Mouse (Mus musculus): ENCODE results near the gene Gm6793. TPM values are rescaled to one million over a fixed set of nuclear protein-coding genes. Genes with fewer than 3 reads are reported as not detected.

The Gm6793 gene
- 0.97 and 1.0 TPM in 2 replicates for polyA plus RNA-seq (2014; fragmentation: Nextera tagmentation; extraction: Ambion mirVana)

GRCm38 (mm10) chr8:112014936-112015335, at the start of gene Gm6793:
Gene Gm6793, minus strand, starts transcription at chr8:112015036.
- Histone ChIP-seq H3K4me1 (replicated peaks; ENCODE audit: control insufficient read depth, insufficient read depth, low read length) (peaks cover 8% of the 10 kb centered on the region; the same call in 1 of the 2 replicates), H3K9me3 (ENCODE audit: control insufficient read depth, low read length) (no peaks in the 10 kb centered on the region), H3K4me3 (ENCODE audit: low read depth, low read length) (no peak within 1 kb of the TSS), H3K27ac (ENCODE audit: low read depth, low read length) (no peak within 1 kb of the TSS), H3K36me3 (ENCODE audit: control insufficient read depth, insufficient read depth, low read length) (peaks cover 3% of the 10 kb centered on the region), H3K4me2 (ENCODE audit: low read depth, low read length, severe bottlenecking) (no peak within 1 kb of the TSS), H3K27me3 (ENCODE audit: control insufficient read depth, insufficient read depth, low read length) (no peaks in the 10 kb centered on the region), H3K9ac (ENCODE audit: low read length) (no peak within 1 kb of the TSS)
- 92% methylated on average over 11 of the region's 11 CpGs for WGBS
- DNase-seq (ENCODE audit: low spot score): no peak
- ATAC-seq (replicated peaks; ENCODE audit: low FRiP score): no peak

DNA sequence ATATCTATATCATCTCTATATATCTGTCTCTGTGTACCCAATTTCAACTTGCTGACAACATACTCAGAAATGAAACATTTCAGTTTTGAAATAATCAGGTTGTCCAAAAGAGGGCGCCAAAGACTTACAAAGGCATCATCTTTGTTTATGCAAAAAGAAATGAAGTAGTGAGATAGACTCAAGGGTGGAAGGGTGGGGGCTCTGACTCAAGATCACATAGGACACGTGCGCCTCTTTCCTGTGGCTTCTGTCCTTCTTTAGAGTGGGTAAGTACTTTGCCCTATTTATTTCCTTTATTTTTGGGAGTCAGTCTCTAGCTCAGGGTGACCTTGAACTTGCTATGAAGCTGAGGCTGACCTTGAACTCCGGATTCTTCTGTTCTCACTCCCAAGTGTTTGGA, 46.5 kb upstream of the Gm6793 start:
- Histone ChIP-seq H3K36me3 (ENCODE audit: control insufficient read depth, insufficient read depth, low read length) (no peaks in the 10 kb centered on the region), H3K27me3 (ENCODE audit: control insufficient read depth, insufficient read depth, low read length) (no peaks in the 10 kb centered on the region), H3K9me3 (ENCODE audit: control insufficient read depth, low read length) (no peaks in the 10 kb centered on the region), H3K4me2 (ENCODE audit: low read depth, low read length, severe bottlenecking) (no peak overlapping the region), H3K4me3 (ENCODE audit: low read depth, low read length) (no peak overlapping the region), H3K9ac (ENCODE audit: low read length) (no peak overlapping the region), H3K27ac (ENCODE audit: low read depth, low read length) (no peak overlapping the region), H3K4me1 (replicated peaks; ENCODE audit: control insufficient read depth, insufficient read depth, low read length) (no peaks in the 10 kb centered on the region)
- no peak for DNase-seq (ENCODE audit: low spot score)
- WGBS: 40% methylated on average over 4 of the region's 4 CpGs
- ATAC-seq (replicated peaks; ENCODE audit: low FRiP score): peak; percentile 58; the same call in 1 of the 2 replicates

- ATAC-seq (replicated peaks; ENCODE audit: low FRiP score): no peak
- no peak for DNase-seq (ENCODE audit: low spot score)
Measured at GRCm38 (mm10) chr8:112054456-112054855, 39.6 kb upstream of the Gm6793 start.

GRCm38 (mm10) chr8:112051537-112051936, 36.7 kb upstream of the Gm6793 start:
- WGBS: 84% methylated on average over 9 of the region's 9 CpGs

More at GRCm38 (mm10) chr8:112054456-112054855, 39.6 kb upstream of the Gm6793 start:
- no peak overlapping the region for H3K4me3 ChIP-seq (ENCODE audit: low read depth, low read length)
- H3K27me3 ChIP-seq (ENCODE audit: control insufficient read depth, insufficient read depth, low read length): no peaks in the 10 kb centered on the region
- H3K4me1 ChIP-seq (replicated peaks; ENCODE audit: control insufficient read depth, insufficient read depth, low read length): no peaks in the 10 kb centered on the region
- H3K27ac ChIP-seq (ENCODE audit: low read depth, low read length): no peak overlapping the region
- no peak overlapping the region for H3K4me2 ChIP-seq (ENCODE audit: low read depth, low read length, severe bottlenecking)
- no peak overlapping the region for H3K9ac ChIP-seq (ENCODE audit: low read length)
- no peaks in the 10 kb centered on the region for H3K9me3 ChIP-seq (ENCODE audit: control insufficient read depth, low read length)
- no peaks in the 10 kb centered on the region for H3K36me3 ChIP-seq (ENCODE audit: control insufficient read depth, insufficient read depth, low read length)

GRCm38 (mm10) chr8:112049984-112050383, 35.1 kb upstream of the Gm6793 start:
- Histone ChIP-seq H3K4me1 (replicated peaks; ENCODE audit: control insufficient read depth, insufficient read depth, low read length) (no peaks in the 10 kb centered on the region), H3K4me3 (ENCODE audit: low read depth, low read length) (no peak overlapping the region), H3K27me3 (ENCODE audit: control insufficient read depth, insufficient read depth, low read length) (no peaks in the 10 kb centered on the region), H3K9me3 (ENCODE audit: control insufficient read depth, low read length) (no peaks in the 10 kb centered on the region), H3K4me2 (ENCODE audit: low read depth, low read length, severe bottlenecking) (no peak overlapping the region), H3K36me3 (ENCODE audit: control insufficient read depth, insufficient read depth, low read length) (no peaks in the 10 kb centered on the region), H3K27ac (ENCODE audit: low read depth, low read length) (no peak overlapping the region), H3K9ac (ENCODE audit: low read length) (no peak overlapping the region)
- ATAC-seq (replicated peaks; ENCODE audit: low FRiP score) (no peak), DNase-seq (ENCODE audit: low spot score) (no peak)
- WGBS: 79% methylated on average over 6 of the region's 6 CpGs

More at GRCm38 (mm10) chr8:112051537-112051936, 36.7 kb upstream of the Gm6793 start:
- no peak overlapping the region for H3K27ac ChIP-seq (ENCODE audit: low read depth, low read length)
- H3K9ac ChIP-seq (ENCODE audit: low read length): no peak overlapping the region
- no peaks in the 10 kb centered on the region for H3K9me3 ChIP-seq (ENCODE audit: control insufficient read depth, low read length)
- no peak for ATAC-seq (replicated peaks; ENCODE audit: low FRiP score)
- H3K27me3 ChIP-seq (ENCODE audit: control insufficient read depth, insufficient read depth, low read length): no peaks in the 10 kb centered on the region
- H3K36me3 ChIP-seq (ENCODE audit: control insufficient read depth, insufficient read depth, low read length): no peaks in the 10 kb centered on the region
- no peak overlapping the region for H3K4me2 ChIP-seq (ENCODE audit: low read depth, low read length, severe bottlenecking)
- H3K4me1 ChIP-seq (replicated peaks; ENCODE audit: control insufficient read depth, insufficient read depth, low read length): no peaks in the 10 kb centered on the region
- H3K4me3 ChIP-seq (ENCODE audit: low read depth, low read length): no peak overlapping the region
- DNase-seq (ENCODE audit: low spot score): no peak

DNA sequence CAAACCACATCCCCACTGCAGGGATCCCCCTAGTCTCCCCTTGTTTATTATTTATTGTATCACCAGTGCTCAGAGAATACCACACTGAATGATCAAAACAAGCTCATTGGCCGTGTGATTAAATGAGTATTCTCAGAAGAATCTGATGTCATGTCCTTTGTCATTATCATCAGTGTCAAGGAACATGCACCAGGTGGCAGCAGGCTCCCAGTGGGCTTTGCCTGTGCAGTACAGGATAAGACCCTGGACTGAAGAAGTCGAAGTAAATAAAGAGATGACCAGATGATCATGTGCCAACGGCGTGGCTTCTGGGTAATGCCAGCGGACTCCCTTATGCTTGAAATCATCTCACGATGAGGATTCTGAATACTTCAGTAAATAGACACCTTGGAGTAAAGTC, 33.5 kb upstream of the Gm6793 start:
- no peaks in the 10 kb centered on the region for H3K36me3 ChIP-seq (ENCODE audit: control insufficient read depth, insufficient read depth, low read length)
- no peaks in the 10 kb centered on the region for H3K9me3 ChIP-seq (ENCODE audit: control insufficient read depth, low read length)
- ATAC-seq (replicated peaks; ENCODE audit: low FRiP score) (no peak), DNase-seq (ENCODE audit: low spot score) (no peak)
- H3K27ac ChIP-seq (ENCODE audit: low read depth, low read length): no peak overlapping the region
- H3K4me1 ChIP-seq (replicated peaks; ENCODE audit: control insufficient read depth, insufficient read depth, low read length): no peaks in the 10 kb centered on the region
- H3K4me3 ChIP-seq (ENCODE audit: low read depth, low read length): no peak overlapping the region
- no peak overlapping the region for H3K9ac ChIP-seq (ENCODE audit: low read length)
- no peak overlapping the region for H3K4me2 ChIP-seq (ENCODE audit: low read depth, low read length, severe bottlenecking)
- no peaks in the 10 kb centered on the region for H3K27me3 ChIP-seq (ENCODE audit: control insufficient read depth, insufficient read depth, low read length)
- 83% methylated on average over 6 of the region's 6 CpGs for WGBS

- Histone ChIP-seq H3K4me1 (replicated peaks; ENCODE audit: control insufficient read depth, insufficient read depth, low read length) (no peaks in the 10 kb centered on the region), H3K27ac (ENCODE audit: low read depth, low read length) (no peak overlapping the region), H3K9ac (ENCODE audit: low read length) (no peak overlapping the region), H3K9me3 (ENCODE audit: control insufficient read depth, low read length) (no peaks in the 10 kb centered on the region), H3K27me3 (ENCODE audit: control insufficient read depth, insufficient read depth, low read length) (no peaks in the 10 kb centered on the region), H3K36me3 (ENCODE audit: control insufficient read depth, insufficient read depth, low read length) (no peaks in the 10 kb centered on the region), H3K4me3 (ENCODE audit: low read depth, low read length) (no peak overlapping the region), H3K4me2 (ENCODE audit: low read depth, low read length, severe bottlenecking) (no peak overlapping the region)
- ATAC-seq (replicated peaks; ENCODE audit: low FRiP score): peak; percentile 83
- WGBS: 11% methylated on average over 7 of the region's 7 CpGs
- peak; percentile 88 for DNase-seq (ENCODE audit: low spot score)
Measured at GRCm38 (mm10) chr8:112045896-112046295, 31.1 kb upstream of the Gm6793 start.

DNA sequence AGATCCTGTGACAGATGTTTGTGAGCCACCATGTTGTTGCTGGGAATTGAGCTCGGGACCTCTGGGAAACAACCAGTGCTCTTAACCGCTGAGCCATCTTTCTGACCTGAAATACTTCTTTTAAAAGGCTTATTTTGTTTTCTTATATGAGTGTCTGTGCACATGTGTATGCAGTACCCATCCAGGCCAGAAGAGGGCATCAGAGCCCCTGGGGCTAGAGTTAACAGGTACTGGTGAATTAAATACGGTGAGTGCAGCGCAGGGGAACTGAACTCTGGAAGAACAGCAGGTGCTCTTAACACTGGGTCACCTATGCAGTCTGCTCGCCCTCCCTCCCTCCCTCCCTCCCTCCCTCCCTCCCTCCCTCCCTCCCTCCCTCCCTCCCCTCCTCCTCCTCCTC, 30.3 kb upstream of the Gm6793 start:
- H3K4me2 ChIP-seq (ENCODE audit: low read depth, low read length, severe bottlenecking): no peak overlapping the region
- WGBS: 81% methylated on average over 5 of the region's 5 CpGs
- H3K27me3 ChIP-seq (ENCODE audit: control insufficient read depth, insufficient read depth, low read length): no peaks in the 10 kb centered on the region
- H3K9me3 ChIP-seq (ENCODE audit: control insufficient read depth, low read length): no peaks in the 10 kb centered on the region
- no peaks in the 10 kb centered on the region for H3K36me3 ChIP-seq (ENCODE audit: control insufficient read depth, insufficient read depth, low read length)
- H3K27ac ChIP-seq (ENCODE audit: low read depth, low read length): no peak overlapping the region
- no peaks in the 10 kb centered on the region for H3K4me1 ChIP-seq (replicated peaks; ENCODE audit: control insufficient read depth, insufficient read depth, low read length)
- no peak overlapping the region for H3K9ac ChIP-seq (ENCODE audit: low read length)
- H3K4me3 ChIP-seq (ENCODE audit: low read depth, low read length): no peak overlapping the region
- DNase-seq (ENCODE audit: low spot score) (no peak), ATAC-seq (replicated peaks; ENCODE audit: low FRiP score) (no peak)

GRCm38 (mm10) chr8:112037521-112037920, 22.7 kb upstream of the Gm6793 start:
- 85% methylated on average over 18 of the region's 18 CpGs for WGBS
- DNase-seq (ENCODE audit: low spot score): no peak

More at GRCm38 (mm10) chr8:112037521-112037920, 22.7 kb upstream of the Gm6793 start:
- Histone ChIP-seq H3K4me2 (ENCODE audit: low read depth, low read length, severe bottlenecking) (no peak overlapping the region), H3K27ac (ENCODE audit: low read depth, low read length) (no peak overlapping the region), H3K4me3 (ENCODE audit: low read depth, low read length) (no peak overlapping the region), H3K9me3 (ENCODE audit: control insufficient read depth, low read length) (no peaks in the 10 kb centered on the region), H3K9ac (ENCODE audit: low read length) (no peak overlapping the region), H3K36me3 (ENCODE audit: control insufficient read depth, insufficient read depth, low read length) (no peaks in the 10 kb centered on the region), H3K4me1 (replicated peaks; ENCODE audit: control insufficient read depth, insufficient read depth, low read length) (no peaks in the 10 kb centered on the region), H3K27me3 (ENCODE audit: control insufficient read depth, insufficient read depth, low read length) (no peaks in the 10 kb centered on the region)
- ATAC-seq (replicated peaks; ENCODE audit: low FRiP score): no peak
